Mouse (Mus musculus): ENCODE measurements around the gene Sgf29. TPM values are rescaled to one million over a fixed set of nuclear protein-coding genes. Genes with fewer than 3 reads are reported as not detected.

Gene Sgf29
- polyA plus RNA-seq (2016; fragmentation: Nextera tagmentation; extraction: Ambion mirVana) = 64.6 and 65.6 TPM in 2 replicates

DNA sequence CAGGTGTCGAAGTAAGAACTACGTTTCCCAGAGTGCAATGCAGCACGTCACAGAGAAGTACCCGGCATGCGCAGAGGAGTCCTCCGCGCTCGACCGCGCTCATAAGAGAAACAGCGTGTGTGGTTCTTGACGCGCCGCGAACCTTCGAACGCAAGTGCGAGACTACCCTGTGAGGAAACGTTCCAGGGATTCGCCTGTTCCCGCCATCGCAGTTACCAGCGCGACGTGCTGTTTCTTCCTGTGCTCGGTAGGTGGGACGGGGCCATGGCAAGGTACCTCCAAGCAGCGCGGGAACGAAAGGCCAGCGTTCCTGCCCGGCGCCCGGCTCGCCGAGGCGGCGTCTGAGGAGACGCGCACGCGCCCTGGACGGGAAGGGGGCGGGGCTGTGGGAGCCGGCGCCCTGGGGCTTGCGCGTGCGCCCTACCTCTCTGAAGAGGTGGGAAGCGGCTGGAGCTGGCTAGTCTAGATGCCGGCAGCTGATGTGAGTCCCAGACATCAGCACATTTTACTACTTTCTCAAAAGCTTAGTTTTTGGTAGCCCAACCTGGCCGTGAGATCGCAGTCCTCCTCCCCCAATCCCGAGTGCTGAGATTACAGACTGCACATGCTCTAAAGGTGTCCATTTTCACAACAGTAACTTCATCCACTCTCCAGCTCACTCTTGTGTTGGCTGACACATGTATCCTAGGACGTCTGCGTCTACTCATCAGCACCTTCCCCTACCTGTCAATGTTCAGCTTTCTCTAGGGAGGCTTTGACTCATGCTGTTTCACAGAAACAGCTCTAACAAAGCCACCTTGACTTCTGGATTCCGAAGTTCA lies at the start of gene Sgf29:
Sgf29 (plus strand) TSS at position 79 of the 821 bp plus-strand sequence.
- Histone ChIP-seq H3K27ac (replicated peaks) (peak within 1 kb of the TSS; percentile 90), H3K9me3 (no peaks in the 10 kb centered on the region), H3K4me1 (peaks cover 24% of the 10 kb centered on the region), H3K27me3 (replicated peaks; ENCODE audit: low read depth, poor library complexity, severe bottlenecking) (no peaks in the 10 kb centered on the region), H3K4me3 (peak within 1 kb of the TSS; percentile 65), H3K36me3 (replicated peaks) (no peaks in the 10 kb centered on the region)
- DNase-seq (ENCODE audit: low spot score) = peak; percentile 95
- 1% methylated on average over 57 of the region's 57 CpGs for WGBS

GRCm38 (mm10) chr7:126601896-126602295 lies 47.2 kb upstream of the Sgf29 start:
- 41% methylated on average over 5 of the region's 5 CpGs for WGBS
- Histone ChIP-seq H3K4me3 (no peak overlapping the region), H3K27me3 (replicated peaks; ENCODE audit: low read depth, poor library complexity, severe bottlenecking) (no peaks in the 10 kb centered on the region), H3K36me3 (replicated peaks) (no peaks in the 10 kb centered on the region), H3K27ac (replicated peaks) (0 out of 2 replicates have a peak overlapping the region, but pooled peaks have one; percentile 6), H3K4me1 (peaks cover 6% of the 10 kb centered on the region), H3K9me3 (no peaks in the 10 kb centered on the region)
- no peak for DNase-seq (ENCODE audit: low spot score)

DNA sequence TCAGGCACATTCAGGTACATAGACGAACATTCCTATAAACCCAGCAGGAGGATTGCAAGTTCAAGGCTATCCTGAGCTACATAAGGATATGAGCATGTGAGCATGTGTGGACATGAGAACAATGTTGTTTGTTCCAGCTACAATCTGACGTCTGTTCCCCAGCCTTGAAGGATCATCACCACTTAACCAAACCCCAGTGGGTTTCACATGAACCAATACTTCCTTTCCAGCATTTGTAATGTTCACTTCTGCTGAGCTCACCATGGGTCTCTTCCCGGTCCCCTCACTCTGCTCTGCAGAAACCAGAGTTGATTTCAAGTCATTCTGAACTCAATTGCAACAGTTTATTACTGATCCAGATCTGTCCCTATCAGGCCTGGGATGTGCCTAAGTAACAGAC lies 46.5 kb upstream of the Sgf29 start:
- no peaks in the 10 kb centered on the region for H3K27me3 ChIP-seq (replicated peaks; ENCODE audit: low read depth, poor library complexity, severe bottlenecking)
- peaks cover 9% of the 10 kb centered on the region for H3K4me1 ChIP-seq
- no peak for DNase-seq (ENCODE audit: low spot score)
- H3K9me3 ChIP-seq = no peaks in the 10 kb centered on the region
- WGBS = 86% methylated on average over 3 of the region's 3 CpGs
- no peak overlapping the region for H3K27ac ChIP-seq (replicated peaks)
- H3K4me3 ChIP-seq = no peak overlapping the region
- no peaks in the 10 kb centered on the region for H3K36me3 ChIP-seq (replicated peaks)

GRCm38 (mm10) chr7:126606611-126607010 lies 42.5 kb upstream of the Sgf29 start:
- H3K36me3 ChIP-seq (replicated peaks) = no peaks in the 10 kb centered on the region
- H3K27ac ChIP-seq (replicated peaks) = no peak overlapping the region
- 85% methylated on average over 5 of the region's 5 CpGs for WGBS
- no peak for DNase-seq (ENCODE audit: low spot score)
- no peak overlapping the region for H3K4me3 ChIP-seq
- no peaks in the 10 kb centered on the region for H3K9me3 ChIP-seq
- no peaks in the 10 kb centered on the region for H3K27me3 ChIP-seq (replicated peaks; ENCODE audit: low read depth, poor library complexity, severe bottlenecking)
- H3K4me1 ChIP-seq = peaks cover 6% of the 10 kb centered on the region

GRCm38 (mm10) chr7:126607064-126607463 lies 42.0 kb upstream of the Sgf29 start:
- H3K4me3 ChIP-seq = no peak overlapping the region
- 76% methylated on average over 3 of the region's 3 CpGs for WGBS
- H3K9me3 ChIP-seq = no peaks in the 10 kb centered on the region
- no peaks in the 10 kb centered on the region for H3K36me3 ChIP-seq (replicated peaks)
- H3K4me1 ChIP-seq = peaks cover 3% of the 10 kb centered on the region
- no peak for DNase-seq (ENCODE audit: low spot score)
- no peak overlapping the region for H3K27ac ChIP-seq (replicated peaks)
- no peaks in the 10 kb centered on the region for H3K27me3 ChIP-seq (replicated peaks; ENCODE audit: low read depth, poor library complexity, severe bottlenecking)

DNA sequence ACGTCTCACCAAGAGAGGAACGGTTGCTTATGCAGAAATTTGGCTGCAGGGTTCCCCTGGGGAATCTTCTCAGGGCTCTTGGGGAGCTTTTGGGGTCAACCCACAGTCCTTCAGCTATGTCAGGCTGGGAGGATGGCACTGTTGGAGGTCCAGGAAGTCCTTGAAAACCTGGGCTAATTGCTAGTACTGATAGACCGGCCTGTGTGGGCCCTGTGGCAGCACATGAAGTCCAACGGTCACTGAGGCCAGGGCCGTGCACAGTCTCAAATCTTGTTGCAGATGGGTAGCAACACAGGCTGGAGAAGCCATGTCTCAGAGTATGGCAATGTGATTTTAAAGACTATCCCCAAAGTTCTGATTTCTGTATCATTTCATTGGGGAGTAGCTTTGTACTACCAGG lies 41.3 kb upstream of the Sgf29 start:
- DNase-seq (ENCODE audit: low spot score) = no peak
- Histone ChIP-seq H3K4me1 (peaks cover 3% of the 10 kb centered on the region; the same call in 1 of the 2 replicates), H3K4me3 (no peak overlapping the region), H3K36me3 (replicated peaks) (no peaks in the 10 kb centered on the region), H3K27ac (replicated peaks) (no peak overlapping the region), H3K27me3 (replicated peaks; ENCODE audit: low read depth, poor library complexity, severe bottlenecking) (no peaks in the 10 kb centered on the region), H3K9me3 (no peaks in the 10 kb centered on the region)
- 86% methylated on average over 5 of the region's 5 CpGs for WGBS

DNA sequence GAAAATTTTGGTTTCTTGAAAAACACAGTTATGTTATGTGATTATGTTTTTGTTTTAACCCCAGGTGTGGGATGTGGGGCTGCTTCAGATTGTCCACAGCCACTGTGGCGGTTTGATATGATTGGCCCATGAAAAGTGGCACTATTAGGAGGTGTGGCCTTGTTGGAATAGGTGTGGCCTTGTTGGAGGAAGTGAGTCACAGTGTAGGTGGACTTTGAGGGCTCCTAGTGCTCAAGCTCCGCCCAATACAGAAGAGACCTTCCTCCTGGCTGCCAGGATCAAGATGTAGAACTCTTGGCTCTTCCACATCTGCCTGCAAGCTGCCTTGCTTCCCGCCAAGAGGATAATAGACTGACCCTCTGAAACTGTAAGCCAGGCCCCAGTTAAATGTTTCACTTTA lies 36.4 kb upstream of the Sgf29 start:
- WGBS = 73% methylated on average over 3 of the region's 3 CpGs
- Histone ChIP-seq H3K27me3 (replicated peaks; ENCODE audit: low read depth, poor library complexity, severe bottlenecking) (no peaks in the 10 kb centered on the region), H3K4me3 (no peak overlapping the region), H3K9me3 (no peaks in the 10 kb centered on the region), H3K36me3 (replicated peaks) (no peaks in the 10 kb centered on the region), H3K27ac (replicated peaks) (no peak overlapping the region), H3K4me1 (no peaks in the 10 kb centered on the region)
- no peak for DNase-seq (ENCODE audit: low spot score)

- H3K4me1 ChIP-seq = no peaks in the 10 kb centered on the region
- H3K27ac ChIP-seq (replicated peaks) = no peak overlapping the region
- WGBS = 77% methylated on average over 3 of the region's 3 CpGs
- H3K27me3 ChIP-seq (replicated peaks; ENCODE audit: low read depth, poor library complexity, severe bottlenecking) = no peaks in the 10 kb centered on the region
- no peaks in the 10 kb centered on the region for H3K9me3 ChIP-seq
- H3K4me3 ChIP-seq = no peak overlapping the region
- no peaks in the 10 kb centered on the region for H3K36me3 ChIP-seq (replicated peaks)
- no peak for DNase-seq (ENCODE audit: low spot score)
Measured at GRCm38 (mm10) chr7:126616707-126617106, 32.4 kb upstream of the Sgf29 start.

DNA sequence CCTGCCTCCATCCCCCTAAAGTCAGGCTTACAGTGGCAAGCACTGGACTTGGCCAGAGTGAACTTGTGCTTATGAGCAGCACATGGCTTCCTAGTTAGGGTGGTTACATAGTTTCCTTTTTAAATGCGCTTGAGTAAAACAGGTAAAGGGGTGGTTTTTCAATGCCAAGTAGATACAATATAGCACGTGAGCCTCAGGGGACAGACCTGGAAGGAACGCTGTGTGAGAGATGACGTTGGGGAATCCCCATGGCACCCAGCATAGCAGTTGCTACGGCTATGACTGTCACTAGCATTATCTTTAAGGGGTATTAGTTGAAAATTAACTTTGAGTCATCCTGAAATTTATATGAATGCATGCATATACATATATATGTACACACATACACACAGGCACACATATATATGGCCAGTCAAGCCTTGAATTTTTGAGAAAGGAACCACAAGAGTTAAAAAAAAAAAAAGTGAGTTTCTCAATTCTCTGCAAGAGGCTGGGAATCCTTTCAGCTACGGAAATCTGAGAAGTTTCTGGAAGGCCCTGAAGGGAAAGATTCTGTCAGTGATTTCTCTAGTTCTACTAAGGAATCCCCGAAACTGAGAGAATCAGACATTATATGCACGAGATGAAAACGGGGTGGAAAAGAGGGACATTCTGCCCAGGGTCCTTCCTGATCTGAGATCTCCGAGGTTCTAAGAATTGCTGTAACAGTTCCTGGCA lies 29.4 kb upstream of the Sgf29 start:
- no peaks in the 10 kb centered on the region for H3K4me1 ChIP-seq
- no peak for DNase-seq (ENCODE audit: low spot score)
- no peaks in the 10 kb centered on the region for H3K9me3 ChIP-seq
- H3K27ac ChIP-seq (replicated peaks) = no peak overlapping the region
- WGBS = 80% methylated on average over 10 of the region's 10 CpGs
- no peaks in the 10 kb centered on the region for H3K36me3 ChIP-seq (replicated peaks)
- H3K27me3 ChIP-seq (replicated peaks; ENCODE audit: low read depth, poor library complexity, severe bottlenecking) = no peaks in the 10 kb centered on the region
- H3K4me3 ChIP-seq = no peak overlapping the region

DNA sequence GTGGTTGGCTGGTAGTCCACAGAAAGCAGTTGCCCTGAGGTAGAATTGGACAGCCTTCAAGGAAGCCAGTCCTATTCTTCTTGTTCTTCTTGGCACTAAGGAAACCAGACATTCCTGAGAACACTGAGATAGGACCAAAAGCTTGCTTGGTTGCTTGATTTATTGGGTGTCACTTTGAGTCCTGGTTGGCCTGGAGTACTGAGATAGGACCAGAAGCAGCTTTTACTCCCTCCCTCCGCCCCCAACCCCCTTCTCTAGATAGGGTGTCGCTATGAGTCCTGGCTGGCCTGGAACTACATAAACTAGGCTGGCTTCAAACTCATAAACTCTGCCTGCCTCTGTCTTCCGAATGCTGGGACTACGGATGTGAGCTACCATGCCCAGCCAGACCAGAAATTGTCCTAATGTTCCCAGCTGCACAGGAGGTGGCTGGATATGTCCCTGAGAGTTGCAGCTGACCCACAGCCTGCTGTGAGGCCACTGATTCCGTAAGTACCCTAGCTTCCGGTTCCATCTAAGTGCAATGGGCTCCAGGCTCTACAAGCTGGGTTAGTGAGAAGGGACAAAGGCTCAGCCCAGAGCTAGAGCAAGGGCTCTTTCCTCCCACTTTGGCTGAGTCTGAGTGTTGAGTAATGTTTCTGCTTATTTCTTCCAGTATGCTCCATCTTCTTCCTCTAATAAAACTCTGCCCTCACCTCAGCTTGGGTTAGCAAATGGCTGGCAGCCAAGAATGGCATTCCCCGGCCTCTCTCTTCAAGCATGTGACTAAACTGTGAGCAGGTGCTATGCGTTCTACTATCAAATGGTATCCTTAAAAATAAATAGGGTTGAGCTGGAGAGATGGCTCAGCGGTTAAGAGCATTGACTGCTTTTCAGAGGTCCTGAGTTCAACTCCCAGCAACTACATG lies 27.4 kb upstream of the Sgf29 start:
- Histone ChIP-seq H3K4me1 (peaks cover 7% of the 10 kb centered on the region), H3K4me3 (no peak overlapping the region), H3K36me3 (replicated peaks) (no peaks in the 10 kb centered on the region), H3K27me3 (replicated peaks; ENCODE audit: low read depth, poor library complexity, severe bottlenecking) (no peaks in the 10 kb centered on the region), H3K27ac (replicated peaks) (no peak overlapping the region), H3K9me3 (no peaks in the 10 kb centered on the region)
- 86% methylated on average over 9 of the region's 9 CpGs for WGBS
- DNase-seq (ENCODE audit: low spot score) = no peak

GRCm38 (mm10) chr7:126623381-126623780 lies 25.7 kb upstream of the Sgf29 start:
- H3K9me3 ChIP-seq = no peaks in the 10 kb centered on the region
- H3K4me3 ChIP-seq = no peak overlapping the region
- peaks cover 7% of the 10 kb centered on the region for H3K4me1 ChIP-seq
- no peak overlapping the region for H3K27ac ChIP-seq (replicated peaks)
- DNase-seq (ENCODE audit: low spot score) = no peak
- WGBS = 92% methylated on average over 1 of the region's 1 CpGs
- no peaks in the 10 kb centered on the region for H3K36me3 ChIP-seq (replicated peaks)
- H3K27me3 ChIP-seq (replicated peaks; ENCODE audit: low read depth, poor library complexity, severe bottlenecking) = no peaks in the 10 kb centered on the region

DNA sequence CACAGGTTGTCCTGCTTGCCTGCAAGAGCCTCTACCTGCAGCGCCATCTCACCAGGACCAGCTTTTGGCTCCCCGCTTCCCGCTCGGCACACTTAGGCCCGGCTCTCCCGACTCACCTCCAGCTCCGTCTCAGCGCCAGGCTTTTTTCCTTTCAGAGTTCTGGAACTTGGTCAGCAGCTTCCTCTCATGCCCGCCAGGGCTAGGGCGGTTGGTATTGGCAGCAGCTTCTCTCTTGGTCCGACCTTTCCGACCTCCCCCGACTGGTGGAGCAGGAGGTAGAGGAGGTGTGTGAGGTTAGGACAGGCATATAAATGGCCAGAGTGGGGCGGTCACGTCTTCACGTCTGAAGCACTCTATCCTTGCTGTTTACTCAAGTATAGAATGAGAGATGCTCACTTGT lies 24.3 kb upstream of the Sgf29 start:
- no peak overlapping the region for H3K27ac ChIP-seq (replicated peaks)
- 66% methylated on average over 16 of the region's 16 CpGs for WGBS

More for the DNA sequence above, 24.3 kb upstream of the Sgf29 start:
- no peak for DNase-seq (ENCODE audit: low spot score)
- Histone ChIP-seq H3K4me1 (peaks cover 7% of the 10 kb centered on the region), H3K27me3 (replicated peaks; ENCODE audit: low read depth, poor library complexity, severe bottlenecking) (no peaks in the 10 kb centered on the region), H3K9me3 (no peaks in the 10 kb centered on the region), H3K36me3 (replicated peaks) (no peaks in the 10 kb centered on the region), H3K4me3 (no peak overlapping the region)

Data from embryonic facial prominence, embryonic 10.5 days (tissue).